Mouse (Mus musculus) liver, embryonic 13.5 days (tissue): Measurements from ENCODE around the gene Ggcx. TPM values are rescaled to one million over a fixed set of nuclear protein-coding genes. Genes with fewer than 3 reads are reported as not detected.
"Not testable (repeated sequence)": the region's sequence is repeated elsewhere in the genome, so short reads cannot be mapped to it uniquely, and the experiment has no call there.

Source experiments
- ATAC-seq: fragments of 200-750 bp; cut with Nextera tagmentation; 2 replicates; pipeline ENCODE4 v1.8.0; 2017; ENCODE audit warnings: low read depth, mild to moderate bottlenecking, moderate number of reproducible peaks, moderate library complexity
- DNase-seq: peaks from one replicate; pipeline ENCODE4 v3.0.0; 2022
- H3K27ac ChIP-seq: fragments of 300-500 bp; sonication (generic); 2 replicates; pipeline ENCODE4 v1.5.1; 2015; ENCODE audit warnings: moderate library complexity, mild to moderate bottlenecking, inconsistent platforms
- H3K27me3 ChIP-seq: fragments of 300-500 bp; sonication (generic); 2 replicates; pipeline ENCODE4 v1.6.1; 2015; ENCODE audit warnings: mild to moderate bottlenecking, inconsistent platforms
- H3K36me3 ChIP-seq: fragments of 300-500 bp; sonication (generic); 2 replicates; pipeline ENCODE4 v1.6.1; 2015; ENCODE audit warnings: mild to moderate bottlenecking, inconsistent platforms
- H3K4me1 ChIP-seq: fragments of 300-500 bp; sonication (generic); replicated peaks from 2 replicates; pipeline ENCODE4 v1.6.1; 2015; ENCODE audit warnings: inconsistent platforms
- H3K4me2 ChIP-seq: fragments of 300-500 bp; sonication (generic); 2 replicates; pipeline ENCODE4 v1.6.1; 2015; ENCODE audit warnings: inconsistent platforms, mild to moderate bottlenecking, moderate library complexity
- H3K4me3 ChIP-seq: fragments of 300-500 bp; sonication (generic); replicated peaks from 2 replicates; pipeline ENCODE4 v1.5.1; 2015; ENCODE audit warnings: mild to moderate bottlenecking, inconsistent platforms
- H3K9ac ChIP-seq: fragments of 300-500 bp; sonication (generic); 2 replicates; pipeline ENCODE4 v1.6.1; 2015; ENCODE audit warnings: mild to moderate bottlenecking, inconsistent platforms
- H3K9me3 ChIP-seq: fragments of 300-500 bp; sonication (generic); replicated peaks from 2 replicates; pipeline ENCODE4 v1.6.1; 2016; ENCODE audit warnings: inconsistent platforms
- WGBS: fragments of 180-500 bp; shearing (Covaris S2); methylation state at CpG from one replicate; pipeline ENCODE4 v1.1.7; 2015; ENCODE audit not compliant: insufficient replicate concordance; 5-methylcytosine and 5-hydroxymethylcytosine counted together
- polyA plus RNA-seq: library from polyadenylated mRNA; unstranded; fragments of >200 nt; fragmentation: Nextera tagmentation; extraction: Ambion mirVana; gene quantifications from 2 replicates; pipeline ENCODE4 v1.2.1, GENCODE M21; 2015

Ggcx gene
- polyA plus RNA-seq, 1 experiment from 2014 or later, result 15.8 TPM

DNA sequence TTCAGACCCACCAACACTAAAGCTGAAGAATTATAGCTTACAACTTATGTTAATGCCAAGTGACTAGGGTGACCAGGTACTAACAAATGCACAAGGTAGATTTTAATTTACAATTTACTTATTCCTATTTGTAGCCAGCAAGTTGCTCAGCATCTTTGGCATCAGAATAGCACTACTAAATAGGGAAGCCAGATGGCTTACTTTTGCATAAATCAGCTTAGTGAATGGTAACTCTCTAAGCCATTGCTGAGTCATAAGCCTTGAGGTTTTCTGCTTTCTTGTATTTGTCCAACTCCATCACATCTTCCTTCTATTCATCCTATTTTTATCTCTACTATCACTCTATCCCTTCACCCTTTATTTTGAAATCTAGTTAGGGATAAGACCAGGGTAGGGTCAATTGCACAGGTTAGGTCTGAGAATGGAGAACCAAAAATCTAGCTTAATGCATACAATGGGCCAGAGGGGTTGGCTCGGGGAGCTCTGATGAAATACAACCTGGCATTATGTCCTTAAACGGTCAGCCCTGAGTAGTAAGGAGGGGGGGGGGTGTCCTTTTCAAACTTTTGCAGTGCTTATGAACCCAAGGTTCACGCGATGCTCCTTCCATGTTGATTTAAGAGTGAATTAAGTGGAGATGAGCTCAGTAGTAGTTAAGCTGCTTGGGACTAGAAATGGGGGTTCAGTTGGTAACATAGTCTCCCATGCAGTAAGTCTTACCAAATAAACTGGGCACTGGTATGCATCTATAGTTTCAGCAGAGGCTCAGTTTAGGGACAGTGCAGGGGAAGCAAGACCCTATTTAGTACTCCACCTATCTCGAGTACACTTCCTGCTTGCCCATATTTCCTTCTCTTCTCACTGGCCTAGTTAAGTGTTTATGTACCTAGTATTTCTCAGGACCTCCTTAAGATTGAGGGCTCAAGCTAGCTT lies 17.1 kb downstream of the Ggcx start:
- no peak for DNase-seq
- Histone ChIP-seq H3K27ac (peak overlapping the region; percentile 32; the same call in 1 of the 2 replicates), H3K27me3 (no peaks in the 10 kb centered on the region), H3K4me3 (no peak overlapping the region), H3K4me2 (no peak overlapping the region), H3K9me3 (no peaks in the 10 kb centered on the region), H3K36me3 (peaks cover 90% of the 10 kb centered on the region), H3K4me1 (peaks cover 11% of the 10 kb centered on the region), H3K9ac (no peak overlapping the region)
- ATAC-seq, result peak; percentile 64
- WGBS, result 16% methylated on average over 5 of the region's 5 CpGs

DNA sequence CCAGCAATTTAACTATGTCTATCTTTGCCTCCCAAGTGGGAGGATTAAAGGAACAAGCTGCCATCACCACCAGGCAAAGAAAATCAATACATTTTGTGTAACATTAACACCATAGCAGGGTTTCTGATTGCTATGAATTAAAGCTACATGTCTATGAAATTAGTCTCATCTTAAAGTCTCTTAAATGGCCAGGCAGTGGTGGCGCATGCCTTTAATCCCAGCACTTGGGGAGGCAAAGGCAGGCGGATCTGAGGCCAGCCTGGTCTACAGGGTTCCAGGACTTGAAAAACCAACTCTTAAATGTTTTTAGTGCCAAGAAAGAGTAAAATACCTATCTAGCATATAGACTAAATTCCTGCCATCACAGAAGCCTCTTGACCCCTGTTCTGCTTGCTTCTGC lies 18.0 kb downstream of the Ggcx start:
- Histone ChIP-seq H3K4me3 (no peak overlapping the region), H3K36me3 (peaks cover 91% of the 10 kb centered on the region), H3K4me1 (peaks cover 20% of the 10 kb centered on the region), H3K27me3 (no peaks in the 10 kb centered on the region), H3K9ac (no peak overlapping the region), H3K27ac (no peak overlapping the region), H3K9me3 (no peaks in the 10 kb centered on the region), H3K4me2 (no peak overlapping the region)
- DNase-seq (no peak), ATAC-seq (no peak; the same call in 1 of the 2 replicates)
- 80% methylated on average over 2 of the region's 2 CpGs for whole genome bisulfite sequencing

DNA sequence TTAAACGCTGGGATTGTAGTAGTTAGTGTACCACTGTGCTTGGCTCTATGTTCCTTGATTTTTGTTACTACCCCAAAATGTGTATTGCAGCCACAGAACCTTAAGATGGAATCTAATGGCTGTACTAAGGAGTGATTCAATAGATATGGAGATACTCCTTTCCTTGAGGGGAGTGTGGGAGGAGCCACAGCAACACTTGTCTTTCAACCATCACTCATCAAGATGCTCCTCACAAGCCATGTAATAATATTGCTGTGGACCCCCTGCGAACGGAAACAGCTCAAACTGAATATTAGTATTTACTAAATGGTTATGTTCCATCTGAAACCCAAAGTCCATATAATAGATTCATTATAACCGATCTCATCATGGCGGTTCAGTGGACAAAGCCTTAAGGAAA lies 24.1 kb downstream of the Ggcx start:
- Histone ChIP-seq H3K27me3 (no peaks in the 10 kb centered on the region), H3K4me2 (peak overlapping the region; percentile 93), H3K4me1 (peaks cover 48% of the 10 kb centered on the region), H3K9me3 (no peaks in the 10 kb centered on the region), H3K9ac (peak overlapping the region; percentile 99), H3K27ac (peak overlapping the region; percentile 98), H3K4me3 (peak overlapping the region; percentile 97), H3K36me3 (peaks cover 50% of the 10 kb centered on the region)
- no peak for ATAC-seq
- 2% methylated on average over 5 of the region's 5 CpGs for WGBS
- no peak for DNase-seq

GRCm38 (mm10) chr6:72438862-72439354 lies 24.8 kb downstream of the Ggcx start:
- H3K9me3 ChIP-seq, result no peaks in the 10 kb centered on the region
- ATAC-seq, result peak; percentile 55
- H3K27ac ChIP-seq, result peak overlapping the region; percentile 98
- H3K36me3 ChIP-seq, result peaks cover 43% of the 10 kb centered on the region
- peak overlapping the region; percentile 97 for H3K4me3 ChIP-seq
- H3K9ac ChIP-seq, result peak overlapping the region; percentile 99
- peaks cover 48% of the 10 kb centered on the region for H3K4me1 ChIP-seq
- 0% methylated on average over 57 of the region's 57 CpGs for WGBS
- peak overlapping the region; percentile 93 for H3K4me2 ChIP-seq
- peak; percentile 79 for DNase-seq
- no peaks in the 10 kb centered on the region for H3K27me3 ChIP-seq

DNA sequence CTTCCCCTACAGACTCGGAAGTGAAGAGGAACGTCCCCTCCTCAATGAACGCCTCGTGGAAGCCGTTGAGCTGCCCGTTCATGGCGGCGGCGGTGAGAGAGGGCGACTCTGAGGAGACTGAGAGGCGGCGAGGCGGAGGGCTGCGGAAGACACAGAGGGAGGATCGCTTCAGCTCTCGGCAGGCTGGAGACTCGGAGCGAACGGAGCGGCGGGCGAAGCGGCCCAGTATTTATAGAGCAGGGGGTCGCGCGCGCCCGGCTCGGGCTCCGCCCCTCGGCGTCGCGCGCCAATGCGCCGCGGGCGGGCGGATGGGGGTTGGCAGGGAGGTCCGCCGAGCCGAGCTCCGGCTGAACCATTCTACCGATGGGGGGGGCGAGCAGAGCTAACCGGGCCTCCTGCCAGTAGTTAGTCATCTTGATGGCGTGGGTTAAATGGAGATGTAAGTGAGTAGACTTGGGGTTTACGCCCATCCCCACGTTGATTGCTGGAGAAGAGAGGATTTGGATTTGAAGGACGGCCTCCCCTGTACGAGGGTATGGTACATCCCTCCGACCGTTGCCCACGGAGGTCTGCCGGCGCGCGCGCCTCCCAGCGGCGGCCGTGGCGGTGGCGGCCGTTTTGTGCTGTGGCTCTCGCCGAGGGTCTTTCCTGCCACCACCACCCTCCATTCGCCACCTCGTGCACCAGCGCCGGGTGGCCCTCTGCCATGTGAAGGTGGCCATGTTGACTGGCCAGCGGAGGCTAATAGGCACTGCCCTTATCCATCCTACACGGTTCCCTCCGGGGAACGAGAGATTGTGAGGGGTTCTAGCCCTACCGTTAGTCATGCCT lies 25.5 kb downstream of the Ggcx start, which contains the start of gene Mat2a:
TSS of gene Mat2a (minus strand) at position 204 of the 831 bp plus-strand sequence.
- WGBS, result under 1% methylated on average over 76 of the region's 77 CpGs
- H3K4me2 ChIP-seq, result peak within 1 kb of the TSS; percentile 93
- ATAC-seq, result peak; percentile 83
- peak within 1 kb of the TSS; percentile 97 for H3K4me3 ChIP-seq
- H3K4me1 ChIP-seq, result peaks cover 48% of the 10 kb centered on the region
- peak; percentile 86 for DNase-seq
- peak within 1 kb of the TSS; percentile 99 for H3K9ac ChIP-seq
- H3K9me3 ChIP-seq, result no peaks in the 10 kb centered on the region
- peaks cover 37% of the 10 kb centered on the region for H3K36me3 ChIP-seq
- H3K27ac ChIP-seq, result peak within 1 kb of the TSS; percentile 98
- H3K27me3 ChIP-seq, result no peaks in the 10 kb centered on the region

GRCm38 (mm10) chr6:72440186-72440990 lies 26.3 kb downstream of the Ggcx start:
- Histone ChIP-seq H3K27me3 (no peaks in the 10 kb centered on the region), H3K9ac (peak overlapping the region; percentile 99), H3K27ac (peak overlapping the region; percentile 98), H3K9me3 (no peaks in the 10 kb centered on the region), H3K4me2 (peak overlapping the region; percentile 93), H3K36me3 (peaks cover 29% of the 10 kb centered on the region), H3K4me3 (peak overlapping the region; percentile 97), H3K4me1 (peaks cover 45% of the 10 kb centered on the region)
- no peak for ATAC-seq
- 7% methylated on average over 17 of the region's 17 CpGs for WGBS
- peak; percentile 24 for DNase-seq

GRCm38 (mm10) chr6:72442921-72443604 lies 29.0 kb downstream of the Ggcx start:
- ATAC-seq, result no peak
- H3K27ac ChIP-seq, result no peak overlapping the region
- WGBS, result 77% methylated on average over 1 of the region's 1 CpGs

DNA sequence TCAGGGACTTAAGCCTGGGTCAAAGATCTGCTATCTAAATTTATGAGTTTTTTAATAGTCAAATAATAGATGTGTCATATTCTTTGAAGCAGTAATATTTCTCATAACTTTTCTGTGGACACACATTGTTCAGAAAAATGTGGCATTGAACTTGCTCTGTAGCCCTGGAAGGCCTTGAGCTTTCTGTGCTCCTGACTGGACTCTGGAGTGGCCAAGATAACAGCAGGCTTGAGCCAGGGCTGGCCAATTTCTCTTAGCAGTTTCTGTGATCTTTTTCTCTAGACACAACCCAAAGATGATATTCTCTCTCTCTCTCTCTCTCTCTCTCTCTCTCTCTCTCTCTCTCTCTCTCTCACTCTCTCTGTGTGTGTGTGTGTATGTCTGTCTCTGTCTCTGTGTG lies 30.9 kb downstream of the Ggcx start:
- H3K4me3 ChIP-seq, result no peak overlapping the region
- H3K36me3 ChIP-seq, result no peaks in the 10 kb centered on the region
- ATAC-seq (no peak), DNase-seq (no peak)
- H3K9me3 ChIP-seq, result no peaks in the 10 kb centered on the region
- H3K4me2 ChIP-seq, result no peak overlapping the region
- peaks cover 36% of the 10 kb centered on the region for H3K4me1 ChIP-seq
- no peak overlapping the region for H3K9ac ChIP-seq
- no peak overlapping the region for H3K27ac ChIP-seq
- no peaks in the 10 kb centered on the region for H3K27me3 ChIP-seq

More at GRCm38 (mm10) chr6:72442921-72443604, 29.0 kb downstream of the Ggcx start:
- Histone ChIP-seq H3K9me3 (no peaks in the 10 kb centered on the region), H3K27me3 (no peaks in the 10 kb centered on the region), H3K4me3 (no peak overlapping the region), H3K4me2 (no peak overlapping the region), H3K9ac (no peak overlapping the region), H3K4me1 (peaks cover 35% of the 10 kb centered on the region), H3K36me3 (peaks cover 3% of the 10 kb centered on the region)
- no peak for DNase-seq

DNA sequence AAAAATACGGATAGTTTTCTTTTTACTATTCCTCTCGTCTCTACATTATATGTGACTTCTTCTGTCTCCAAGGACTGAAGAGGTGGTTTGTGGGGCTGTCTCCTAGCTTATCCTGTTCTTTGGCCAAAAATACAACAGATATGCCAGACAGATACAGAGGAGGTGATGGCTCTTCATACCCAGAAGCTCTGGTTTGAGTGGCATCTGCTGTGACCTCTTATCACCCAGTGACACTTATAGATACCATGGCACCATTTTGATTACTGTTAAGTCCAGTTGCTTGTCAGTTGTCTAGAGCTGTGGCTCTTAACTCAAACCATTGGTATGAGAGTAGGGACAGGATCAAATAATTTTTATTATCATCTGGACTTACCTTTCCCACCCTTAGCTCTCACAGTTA lies 33.4 kb downstream of the Ggcx start:
- Histone ChIP-seq H3K27ac (no peak overlapping the region), H3K4me2 (no peak overlapping the region), H3K27me3 (no peaks in the 10 kb centered on the region), H3K4me3 (no peak overlapping the region), H3K36me3 (no peaks in the 10 kb centered on the region), H3K9me3 (no peaks in the 10 kb centered on the region), H3K9ac (no peak overlapping the region), H3K4me1 (peaks cover 22% of the 10 kb centered on the region)
- WGBS, result 59% methylated on average over 2 of the region's 2 CpGs
- ATAC-seq (peak; percentile 55; the same call in 1 of the 2 replicates), DNase-seq (no peak)

GRCm38 (mm10) chr6:72451778-72452177 lies 37.7 kb downstream of the Ggcx start:
- H3K27me3 ChIP-seq, ATAC-seq, H3K36me3 ChIP-seq, H3K4me3 ChIP-seq, H3K4me2 ChIP-seq, DNase-seq, H3K9ac ChIP-seq, H3K27ac ChIP-seq, H3K9me3 ChIP-seq: not testable (repeated sequence)
- H3K4me1 ChIP-seq, result peaks cover 46% of the 10 kb centered on the region
- WGBS, result 65% methylated on average over 2 of the region's 2 CpGs
